Mouse (Mus musculus): Measurements from ENCODE around the gene Zkscan7.

GRCm38 (mm10) chr9:122875145-122875544 is 10.3 kb upstream of the Zkscan7 start:
- TF ChIP-seq POLR2A (IDR thresholded peaks at IDR 0.05; ENCODE audit: borderline replicate concordance, extremely low read depth, low read depth, low read length) = no peak
- TF ChIP-seq CTCF (IDR thresholded peaks at IDR 0.05; ENCODE audit: insufficient read depth, low read length) = no peak

Data from lung, adult 2 months (tissue).